Mouse (Mus musculus): ENCODE measurements around the gene Tssk4.

GRCm38 (mm10) chr14:55613346-55613745 is 36.6 kb upstream of the Tssk4 start:
- no peak for TF ChIP-seq CTCF (IDR thresholded peaks at IDR 0.05; ENCODE audit: extremely low read depth, insufficient read depth, insufficient read length, insufficient replicate concordance)
- TF ChIP-seq POLR2A (IDR thresholded peaks at IDR 0.05; ENCODE audit: low read depth, low read length) = no peak

Measured in spleen, adult 2 months (tissue).